Mouse (Mus musculus): Measurements from ENCODE around the gene Nmur2. TPM values are rescaled to one million over a fixed set of nuclear protein-coding genes. Genes with fewer than 3 reads are reported as not detected.

Nmur2 gene
- polyA plus RNA-seq (2014; fragmentation: Nextera tagmentation; extraction: Ambion mirVana): 0.10 and 0.19 TPM in 2 replicates

GRCm38 (mm10) chr11:56040917-56041316 is at the start of gene Nmur2:
Gene Nmur2, minus strand, starts transcription at chr11:56041010.
- Histone ChIP-seq H3K4me3 (ENCODE audit: low read depth, low read length) (no peak within 1 kb of the TSS), H3K9me3 (ENCODE audit: control insufficient read depth, low read length) (no peaks in the 10 kb centered on the region), H3K4me2 (replicated peaks; ENCODE audit: low read depth, low read length) (no peak within 1 kb of the TSS; the same call in 1 of the 2 replicates), H3K4me1 (replicated peaks; ENCODE audit: control insufficient read depth, insufficient read depth, low read length) (no peaks in the 10 kb centered on the region), H3K36me3 (ENCODE audit: control insufficient read depth, insufficient read depth, low read length) (no peaks in the 10 kb centered on the region), H3K27ac (ENCODE audit: low read depth, low read length) (no peak within 1 kb of the TSS), H3K27me3 (ENCODE audit: control insufficient read depth, insufficient read depth, low read length) (no peaks in the 10 kb centered on the region), H3K9ac (ENCODE audit: low read depth, low read length) (no peak within 1 kb of the TSS)
- ATAC-seq (ENCODE audit: low FRiP score) (0 out of 2 replicates have a peak, but pooled peaks have one; percentile 38), DNase-seq (ENCODE audit: low spot score) (peak; percentile 49)
- WGBS: under 1% methylated on average over 6 of the region's 6 CpGs

DNA sequence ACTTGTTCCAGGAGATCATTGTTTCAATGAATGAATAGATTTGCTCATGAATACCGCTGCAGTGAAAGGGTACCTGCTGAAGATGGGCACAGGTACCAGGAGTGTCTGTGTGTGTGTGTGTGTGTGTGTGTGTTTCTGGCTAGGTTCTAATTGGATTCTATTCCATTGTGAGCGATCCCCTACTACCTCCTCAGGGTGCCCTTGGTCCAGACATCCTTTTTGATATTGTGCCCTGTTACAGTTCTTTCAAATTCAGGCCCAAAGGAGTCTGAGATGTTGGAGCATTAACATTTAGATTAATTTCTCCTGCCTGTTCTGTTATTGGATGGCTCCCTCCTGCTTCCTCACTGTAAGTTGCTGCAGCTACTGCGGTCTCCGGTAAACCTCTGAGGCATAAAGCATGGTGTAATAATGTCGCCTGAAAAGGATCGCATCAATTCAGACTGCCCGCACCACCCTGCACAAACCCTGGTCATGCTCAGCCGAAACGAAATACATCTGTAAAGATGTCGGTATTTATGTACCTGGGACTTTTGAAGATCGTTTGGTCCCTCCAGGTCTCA is 48.4 kb upstream of the Nmur2 start:
- DNase-seq (ENCODE audit: low spot score) (no peak), ATAC-seq (ENCODE audit: low FRiP score) (no peak)
- Histone ChIP-seq H3K9ac (ENCODE audit: low read depth, low read length) (no peak overlapping the region), H3K4me1 (replicated peaks; ENCODE audit: control insufficient read depth, insufficient read depth, low read length) (no peaks in the 10 kb centered on the region), H3K36me3 (ENCODE audit: control insufficient read depth, insufficient read depth, low read length) (no peaks in the 10 kb centered on the region), H3K27me3 (ENCODE audit: control insufficient read depth, insufficient read depth, low read length) (no peaks in the 10 kb centered on the region), H3K4me2 (replicated peaks; ENCODE audit: low read depth, low read length) (no peak overlapping the region), H3K9me3 (ENCODE audit: control insufficient read depth, low read length) (no peaks in the 10 kb centered on the region), H3K4me3 (ENCODE audit: low read depth, low read length) (no peak overlapping the region), H3K27ac (ENCODE audit: low read depth, low read length) (no peak overlapping the region)
- WGBS: 87% methylated on average over 11 of the region's 11 CpGs

DNA sequence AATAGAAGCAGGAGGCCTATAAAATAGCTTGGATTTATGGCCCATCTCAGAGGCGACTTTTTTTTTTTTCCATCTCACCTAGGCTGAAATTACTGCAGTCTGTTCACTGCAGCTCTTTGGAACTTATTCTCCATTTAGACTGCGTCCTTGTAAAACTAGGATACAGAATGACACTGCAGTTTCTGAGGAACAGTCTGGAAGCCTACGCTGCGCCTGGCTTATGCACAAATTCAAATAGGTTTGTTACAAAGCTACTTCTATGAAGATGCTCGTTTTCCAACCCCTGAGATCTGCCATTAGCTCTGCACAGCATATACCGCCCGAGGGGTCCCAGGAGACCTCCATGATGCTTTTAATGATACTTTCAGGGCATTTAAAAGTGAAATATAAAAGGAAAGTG is 31.3 kb upstream of the Nmur2 start:
- Histone ChIP-seq H3K9ac (ENCODE audit: low read depth, low read length) (no peak overlapping the region), H3K36me3 (ENCODE audit: control insufficient read depth, insufficient read depth, low read length) (no peaks in the 10 kb centered on the region), H3K4me1 (replicated peaks; ENCODE audit: control insufficient read depth, insufficient read depth, low read length) (no peaks in the 10 kb centered on the region), H3K4me3 (ENCODE audit: low read depth, low read length) (no peak overlapping the region), H3K9me3 (ENCODE audit: control insufficient read depth, low read length) (no peaks in the 10 kb centered on the region), H3K27ac (ENCODE audit: low read depth, low read length) (no peak overlapping the region), H3K4me2 (replicated peaks; ENCODE audit: low read depth, low read length) (no peak overlapping the region), H3K27me3 (ENCODE audit: control insufficient read depth, insufficient read depth, low read length) (no peaks in the 10 kb centered on the region)
- DNase-seq (ENCODE audit: low spot score) (no peak), ATAC-seq (ENCODE audit: low FRiP score) (no peak)
- WGBS: 89% methylated on average over 7 of the region's 7 CpGs

- ATAC-seq (ENCODE audit: low FRiP score) (no peak), DNase-seq (ENCODE audit: low spot score) (no peak)
- no peak overlapping the region for H3K4me3 ChIP-seq (ENCODE audit: low read depth, low read length)
- H3K27ac ChIP-seq (ENCODE audit: low read depth, low read length): no peak overlapping the region
- no peak overlapping the region for H3K4me2 ChIP-seq (replicated peaks; ENCODE audit: low read depth, low read length)
- H3K4me1 ChIP-seq (replicated peaks; ENCODE audit: control insufficient read depth, insufficient read depth, low read length): no peaks in the 10 kb centered on the region
- H3K36me3 ChIP-seq (ENCODE audit: control insufficient read depth, insufficient read depth, low read length): no peaks in the 10 kb centered on the region
- H3K9me3 ChIP-seq (ENCODE audit: control insufficient read depth, low read length): no peaks in the 10 kb centered on the region
- WGBS: 90% methylated on average over 2 of the region's 2 CpGs
- no peaks in the 10 kb centered on the region for H3K27me3 ChIP-seq (ENCODE audit: control insufficient read depth, insufficient read depth, low read length)
- no peak overlapping the region for H3K9ac ChIP-seq (ENCODE audit: low read depth, low read length)
These were observed 28.8 kb upstream of the Nmur2 start for GRCm38 (mm10) chr11:56069658-56070057.

- Histone ChIP-seq H3K9me3 (ENCODE audit: control insufficient read depth, low read length) (no peaks in the 10 kb centered on the region), H3K9ac (ENCODE audit: low read depth, low read length) (no peak overlapping the region), H3K4me3 (ENCODE audit: low read depth, low read length) (no peak overlapping the region), H3K27ac (ENCODE audit: low read depth, low read length) (no peak overlapping the region), H3K27me3 (ENCODE audit: control insufficient read depth, insufficient read depth, low read length) (no peaks in the 10 kb centered on the region), H3K4me2 (replicated peaks; ENCODE audit: low read depth, low read length) (no peak overlapping the region), H3K36me3 (ENCODE audit: control insufficient read depth, insufficient read depth, low read length) (no peaks in the 10 kb centered on the region), H3K4me1 (replicated peaks; ENCODE audit: control insufficient read depth, insufficient read depth, low read length) (no peaks in the 10 kb centered on the region)
- WGBS: 90% methylated on average over 2 of the region's 2 CpGs
- no peak for DNase-seq (ENCODE audit: low spot score)
- no peak for ATAC-seq (ENCODE audit: low FRiP score)
These were observed 24.3 kb upstream of the Nmur2 start for GRCm38 (mm10) chr11:56065147-56065546.

DNA sequence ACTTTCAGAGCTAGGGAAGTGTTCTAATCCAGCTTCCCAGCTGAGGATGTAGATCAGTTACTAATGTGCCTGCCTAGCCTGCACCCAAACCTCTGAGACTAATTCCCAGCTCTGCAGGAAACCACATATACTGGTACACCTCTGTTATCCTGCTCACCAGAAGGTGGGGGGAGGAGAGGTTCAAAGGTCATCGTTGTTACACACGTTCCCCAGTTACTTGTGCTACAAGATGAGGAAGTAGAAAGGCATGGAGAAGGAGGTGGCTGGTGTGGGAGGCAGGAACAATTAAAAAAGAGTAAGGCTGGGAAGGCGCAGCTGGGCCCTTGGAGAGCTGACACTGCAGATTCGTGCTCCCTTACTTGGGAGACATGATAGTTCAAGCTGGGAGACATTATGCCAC is 23.8 kb upstream of the Nmur2 start:
- DNase-seq (ENCODE audit: low spot score) (peak; percentile 16), ATAC-seq (ENCODE audit: low FRiP score) (no peak)
- H3K27ac ChIP-seq (ENCODE audit: low read depth, low read length): no peak overlapping the region
- H3K27me3 ChIP-seq (ENCODE audit: control insufficient read depth, insufficient read depth, low read length): no peaks in the 10 kb centered on the region
- 56% methylated on average over 4 of the region's 4 CpGs for WGBS
- no peak overlapping the region for H3K4me3 ChIP-seq (ENCODE audit: low read depth, low read length)
- no peak overlapping the region for H3K9ac ChIP-seq (ENCODE audit: low read depth, low read length)
- H3K36me3 ChIP-seq (ENCODE audit: control insufficient read depth, insufficient read depth, low read length): no peaks in the 10 kb centered on the region
- no peaks in the 10 kb centered on the region for H3K4me1 ChIP-seq (replicated peaks; ENCODE audit: control insufficient read depth, insufficient read depth, low read length)
- no peak overlapping the region for H3K4me2 ChIP-seq (replicated peaks; ENCODE audit: low read depth, low read length)
- H3K9me3 ChIP-seq (ENCODE audit: control insufficient read depth, low read length): no peaks in the 10 kb centered on the region

GRCm38 (mm10) chr11:56059236-56059635 is 18.4 kb upstream of the Nmur2 start:
- Histone ChIP-seq H3K9me3 (ENCODE audit: control insufficient read depth, low read length) (no peaks in the 10 kb centered on the region), H3K27ac (ENCODE audit: low read depth, low read length) (no peak overlapping the region), H3K4me3 (ENCODE audit: low read depth, low read length) (no peak overlapping the region), H3K9ac (ENCODE audit: low read depth, low read length) (no peak overlapping the region), H3K4me1 (replicated peaks; ENCODE audit: control insufficient read depth, insufficient read depth, low read length) (no peaks in the 10 kb centered on the region), H3K27me3 (ENCODE audit: control insufficient read depth, insufficient read depth, low read length) (no peaks in the 10 kb centered on the region), H3K36me3 (ENCODE audit: control insufficient read depth, insufficient read depth, low read length) (no peaks in the 10 kb centered on the region), H3K4me2 (replicated peaks; ENCODE audit: low read depth, low read length) (no peak overlapping the region)
- ATAC-seq (ENCODE audit: low FRiP score): no peak
- DNase-seq (ENCODE audit: low spot score): no peak
- WGBS: 86% methylated on average over 3 of the region's 3 CpGs

GRCm38 (mm10) chr11:56054439-56054838 is 13.6 kb upstream of the Nmur2 start:
- H3K9ac ChIP-seq (ENCODE audit: low read depth, low read length): no peak overlapping the region
- H3K4me3 ChIP-seq (ENCODE audit: low read depth, low read length): no peak overlapping the region
- H3K36me3 ChIP-seq (ENCODE audit: control insufficient read depth, insufficient read depth, low read length): no peaks in the 10 kb centered on the region
- H3K27me3 ChIP-seq (ENCODE audit: control insufficient read depth, insufficient read depth, low read length): no peaks in the 10 kb centered on the region
- ATAC-seq (ENCODE audit: low FRiP score) (no peak), DNase-seq (ENCODE audit: low spot score) (no peak)
- no peaks in the 10 kb centered on the region for H3K4me1 ChIP-seq (replicated peaks; ENCODE audit: control insufficient read depth, insufficient read depth, low read length)
- H3K4me2 ChIP-seq (replicated peaks; ENCODE audit: low read depth, low read length): no peak overlapping the region
- 81% methylated on average over 7 of the region's 7 CpGs for WGBS
- H3K9me3 ChIP-seq (ENCODE audit: control insufficient read depth, low read length): no peaks in the 10 kb centered on the region
- no peak overlapping the region for H3K27ac ChIP-seq (ENCODE audit: low read depth, low read length)

- DNase-seq (ENCODE audit: low spot score): no peak
- H3K4me2 ChIP-seq (replicated peaks; ENCODE audit: low read depth, low read length): no peak overlapping the region
- H3K36me3 ChIP-seq (ENCODE audit: control insufficient read depth, insufficient read depth, low read length): no peaks in the 10 kb centered on the region
- H3K4me3 ChIP-seq (ENCODE audit: low read depth, low read length): no peak overlapping the region
- 90% methylated on average over 10 of the region's 10 CpGs for WGBS
- H3K4me1 ChIP-seq (replicated peaks; ENCODE audit: control insufficient read depth, insufficient read depth, low read length): no peaks in the 10 kb centered on the region
- no peak overlapping the region for H3K9ac ChIP-seq (ENCODE audit: low read depth, low read length)
- no peak for ATAC-seq (ENCODE audit: low FRiP score)
- no peak overlapping the region for H3K27ac ChIP-seq (ENCODE audit: low read depth, low read length)
- no peaks in the 10 kb centered on the region for H3K9me3 ChIP-seq (ENCODE audit: control insufficient read depth, low read length)
- no peaks in the 10 kb centered on the region for H3K27me3 ChIP-seq (ENCODE audit: control insufficient read depth, insufficient read depth, low read length)
These were observed 14.0 kb downstream of the Nmur2 start for GRCm38 (mm10) chr11:56026854-56027253.
